Mouse (Mus musculus) CH12.LX (cell line): ENCODE results near the gene Aga. TPM values are rescaled to one million over a fixed set of nuclear protein-coding genes. Genes with fewer than 3 reads are reported as not detected.

Experiments
- DNase-seq: peaks from one replicate; pipeline ENCODE4 v3.0.0-alpha.2; 2013; ENCODE audit errors: extremely low read depth
- H3K27ac ChIP-seq: 2 replicates; pipeline ENCODE4 v1.5.1; 2012; ENCODE audit warnings: low read depth, mild to moderate bottlenecking, control low read depth, moderate library complexity; ENCODE audit not compliant: insufficient read depth
- H3K27me3 ChIP-seq: replicated peaks from 2 replicates; pipeline ENCODE3; 2012; ENCODE audit warnings: inconsistent platforms
- H3K36me3 ChIP-seq, 2 experiments: replicated peaks in 1 of 2; 2 replicates each; pipeline versions ENCODE3 to v1.6.1; 2012; ENCODE audit warnings: inconsistent platforms in 1 of 2, low read length in 1 of 2, mild to moderate bottlenecking in 1 of 2, mixed read lengths in 1 of 2, moderate library complexity in 1 of 2; ENCODE audit not compliant: control insufficient read depth in 1 of 2, insufficient read depth in 1 of 2
- H3K4me1 ChIP-seq, 2 experiments: 2 replicates each; pipeline ENCODE4 v1.6.1; 2012; ENCODE audit warnings: inconsistent platforms in 1 of 2, moderate library complexity in 1 of 2; ENCODE audit not compliant: insufficient read depth in 2 of 2, control insufficient read depth in 1 of 2
- H3K4me2 ChIP-seq: 2 replicates; pipeline ENCODE4 v1.6.1; 2012; ENCODE audit warnings: low read depth, mild to moderate bottlenecking, control low read depth; ENCODE audit not compliant: poor library complexity, insufficient read depth, severe bottlenecking
- H3K4me3 ChIP-seq, 3 experiments: fragments of 150-350 bp in 1 of 3; sonication (generic) in 1 of 3; replicated peaks in 1 of 3; 2 replicates each; pipeline versions ENCODE3 to v1.5.1; 2011 to 2012; ENCODE audit warnings: low read depth in 2 of 3, low read length in 2 of 3, mild to moderate bottlenecking in 2 of 3, moderate library complexity in 2 of 3, control low read depth in 1 of 3, improper control_type of control experiment in 1 of 3, inconsistent platforms in 1 of 3, mixed read lengths in 1 of 3; ENCODE audit not compliant: poor library complexity in 1 of 3
- H3K79me2 ChIP-seq: replicated peaks from 2 replicates; pipeline ENCODE4 v1.6.1; 2012; ENCODE audit warnings: mild to moderate bottlenecking, moderate library complexity; ENCODE audit not compliant: control insufficient read depth, poor library complexity, insufficient read depth, severe bottlenecking; ENCODE audit errors: extremely low read depth
- H3K9ac ChIP-seq: 2 replicates; pipeline ENCODE4 v1.6.1; 2012; ENCODE audit warnings: low read depth, mild to moderate bottlenecking, control low read depth, moderate library complexity; ENCODE audit not compliant: insufficient read depth
- H3K9me3 ChIP-seq: replicated peaks from 2 replicates; pipeline ENCODE3; 2012; ENCODE audit warnings: low read length, inconsistent platforms, mixed read lengths
- CTCF ChIP-seq, 2 experiments: IDR thresholded peaks in 1 of 2; conservative IDR thresholded peaks in 1 of 2; 2 replicates each; pipeline ENCODE4 v1.5.1; 2011 to 2012; ENCODE audit warnings: low read depth in 2 of 2, low read length in 2 of 2, improper control_type of control experiment in 1 of 2, inconsistent platforms in 1 of 2, mild to moderate bottlenecking in 1 of 2, moderate library complexity in 1 of 2
- PAX5 ChIP-seq: IDR thresholded peaks from 2 replicates; pipeline ENCODE4 v1.6.1; 2012; ENCODE audit warnings: low read length, inconsistent platforms, mixed read lengths
- dilution Hi-C: fragments of 300-500 bp; cut with MboI; formaldehyde crosslinking; loops from 2 replicates; pipeline ENCODE4 v1.14.3; 2020; ENCODE audit warnings: low sequenced_read_pairs; ENCODE audit not compliant: extremely low pct_unique_long_range_greater_than_20kb, extremely low pct_ligation_motif_present
- in situ Hi-C: fragments of 300-500 bp; cut with MboI; formaldehyde crosslinking; loops from 3 replicates; pipeline ENCODE4 v1.14.3; 2019; ENCODE audit warnings: low sequenced_read_pairs, low pct_ligation_motif_present, low pct_unique_long_range_greater_than_20kb, mixed read lengths
- polyA plus RNA-seq: library from polyadenylated mRNA; unstranded; fragments of >175 nt; gene quantifications from 2 replicates; pipeline ENCODE4 v1.2.1, GENCODE M21; 2012; ENCODE audit warnings: low read depth; ENCODE audit not compliant: insufficient read length
- total RNA-seq, 2 experiments: library from RNA; depleted of rRNA; stranded (reverse); fragments of 300-350 nt in 1 of 2; fragments of >200 nt in 1 of 2; gene quantifications; 2 replicates each; pipeline ENCODE4 v1.2.3; 2012 to 2014

Aga gene
- total and polyA plus RNA-seq, 3 experiments = 30.9 to 38.7 (median 36.5) TPM

DNA sequence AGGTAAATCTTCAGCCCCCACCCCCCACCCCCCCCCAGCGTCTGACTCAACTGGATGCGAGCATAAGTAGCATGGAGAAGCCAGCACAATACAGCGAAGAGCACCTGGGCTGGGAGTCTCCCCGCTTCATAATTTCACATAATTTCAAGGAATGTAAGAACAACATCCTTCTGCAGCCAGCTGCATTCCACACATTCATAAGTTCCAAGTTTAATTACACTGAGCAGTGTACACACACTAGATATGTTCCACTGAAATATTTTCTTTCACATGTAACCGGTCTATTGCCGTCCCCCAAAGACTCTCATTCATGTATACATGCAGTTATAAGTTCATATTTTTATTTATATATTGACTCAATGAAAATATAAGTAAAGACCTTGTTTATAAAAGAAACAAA is 54.7 kb downstream of the Aga start:
- no peak overlapping the region for H3K27ac ChIP-seq
- no peak for TF ChIP-seq PAX5
- no peak for TF ChIP-seq CTCF (conservative IDR thresholded peaks at IDR 0.05 in 1 of 2, IDR thresholded peaks at IDR 0.05 in 1 of 2; ENCODE audit: low read depth in 2 of 2, low read length in 2 of 2)
- H3K27me3 ChIP-seq = no peaks in the 10 kb centered on the region
- no peak for DNase-seq
- H3K36me3 ChIP-seq = no peaks in the 10 kb centered on the region
- in situ Hi-C loops = no loop called here
- H3K9ac ChIP-seq = no peak overlapping the region
- H3K4me1 ChIP-seq = no peaks in the 10 kb centered on the region
- H3K4me2 ChIP-seq = no peak overlapping the region
- H3K4me3 ChIP-seq = no peak overlapping the region
- no peaks in the 10 kb centered on the region for H3K9me3 ChIP-seq
- dilution Hi-C loops = no loop called here
- no peaks in the 10 kb centered on the region for H3K79me2 ChIP-seq

Other genes starting within 250 kb of the Aga start
- gene Neil3, start 127.3 kb downstream of the Aga start, total RNA-seq (2012; rRNA removed) = 10.3 TPM in 2 replicates
- 16.7 and 19.2 TPM in 2 replicates for gene Neil3, start 127.3 kb downstream of the Aga start, total RNA-seq (2014; rRNA removed)
- gene Neil3, start 127.3 kb downstream of the Aga start, polyA plus RNA-seq = 14.5 and 14.7 TPM in 2 replicates